Mouse (Mus musculus): ENCODE measurements around the gene Dll1.

Dll1 gene

DNA sequence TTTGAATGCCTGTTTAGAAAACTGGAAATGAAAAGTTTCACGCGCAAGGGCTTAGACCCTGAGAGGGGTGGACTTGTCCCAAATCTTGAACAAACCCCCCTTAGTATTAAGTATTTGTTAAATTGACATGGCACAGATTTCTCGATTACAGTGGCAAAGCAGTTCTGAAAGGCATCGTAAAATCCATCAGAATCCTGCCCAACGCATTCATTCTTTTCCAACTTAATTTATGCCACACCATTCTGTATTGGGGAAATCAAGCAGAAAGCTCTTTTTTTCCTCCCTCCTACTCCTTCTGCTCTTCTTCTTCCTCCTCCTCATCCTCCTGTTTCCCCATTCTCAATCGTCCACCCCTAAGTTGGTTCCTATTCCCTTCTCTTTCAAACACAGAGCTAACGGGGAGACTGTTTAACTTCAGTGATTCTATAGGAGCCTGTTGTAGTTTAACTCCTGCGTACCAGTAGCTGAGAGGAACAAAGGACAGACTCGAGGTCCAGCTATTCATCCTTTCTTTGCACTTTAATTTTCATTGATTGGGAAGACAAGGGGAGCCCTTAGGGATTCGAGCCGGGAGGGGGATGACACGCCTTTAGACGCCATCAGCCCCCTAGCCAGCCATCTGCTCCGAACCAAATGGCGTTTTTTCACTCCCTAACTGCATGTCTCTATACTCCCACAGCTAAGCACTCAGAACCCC lies 1.9 kb upstream of the Dll1 start:
- no peak for DNase-seq

DNA sequence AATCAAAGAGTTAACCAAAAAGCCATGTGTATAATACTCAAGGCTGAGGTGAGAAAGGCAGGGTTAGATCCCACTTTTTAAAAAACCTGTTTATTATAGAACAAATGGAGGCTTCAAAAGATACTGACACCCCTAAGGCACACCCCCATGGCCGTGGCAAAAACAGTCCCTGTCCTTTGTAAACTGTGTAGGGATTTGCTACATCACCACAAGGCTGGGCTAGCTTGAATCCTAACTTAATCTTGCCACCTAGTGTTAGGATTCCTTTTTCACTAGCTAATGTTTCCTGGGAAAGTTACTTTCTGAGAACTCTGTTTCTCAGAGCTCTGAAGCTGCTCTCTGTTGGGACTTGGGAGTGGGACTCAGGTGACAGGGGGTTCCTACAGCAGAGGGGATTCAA lies 1.2 kb upstream of the Dll1 start:
- no peak for DNase-seq

DNA sequence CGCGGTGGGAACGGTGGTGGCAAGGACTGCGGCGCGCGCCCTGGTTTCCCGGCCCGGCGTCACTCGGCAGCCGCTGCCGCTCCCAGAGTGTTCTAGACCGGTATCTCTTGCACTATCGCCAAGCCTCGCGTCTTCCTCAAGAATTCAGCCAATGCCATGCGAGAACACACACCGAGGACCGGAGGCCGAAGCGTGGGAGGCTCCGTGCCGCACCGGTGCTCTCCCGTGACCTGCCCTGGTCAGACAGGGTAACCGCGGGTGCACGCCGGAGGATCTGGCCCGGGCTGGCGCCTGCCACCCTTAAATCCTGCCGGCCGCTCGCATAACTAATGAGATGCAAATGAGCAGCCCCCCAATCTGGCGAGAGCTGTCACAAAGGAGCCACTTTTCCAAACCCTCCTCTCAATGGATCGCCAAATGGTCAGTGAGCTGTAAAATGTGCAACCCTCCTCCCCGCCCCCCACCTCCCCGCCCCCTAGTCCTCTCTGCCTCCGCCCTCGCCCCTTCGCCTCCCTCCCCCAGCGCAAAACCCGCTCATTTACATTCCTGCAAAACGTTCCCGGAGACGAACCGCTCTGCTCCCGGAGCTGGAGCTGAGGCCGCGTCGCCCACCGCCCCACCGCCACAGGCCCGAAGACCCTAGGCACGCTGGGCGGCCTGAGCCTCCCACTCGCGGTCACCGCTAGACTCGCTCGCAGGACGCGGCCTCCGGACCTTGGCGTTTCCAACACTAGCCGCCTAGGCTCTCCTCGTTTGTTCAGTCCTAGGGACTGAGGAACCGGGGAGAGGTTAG lies 775 bp downstream of the Dll1 start:
- peak; percentile 38 to 41 for DNase-seq

DNA sequence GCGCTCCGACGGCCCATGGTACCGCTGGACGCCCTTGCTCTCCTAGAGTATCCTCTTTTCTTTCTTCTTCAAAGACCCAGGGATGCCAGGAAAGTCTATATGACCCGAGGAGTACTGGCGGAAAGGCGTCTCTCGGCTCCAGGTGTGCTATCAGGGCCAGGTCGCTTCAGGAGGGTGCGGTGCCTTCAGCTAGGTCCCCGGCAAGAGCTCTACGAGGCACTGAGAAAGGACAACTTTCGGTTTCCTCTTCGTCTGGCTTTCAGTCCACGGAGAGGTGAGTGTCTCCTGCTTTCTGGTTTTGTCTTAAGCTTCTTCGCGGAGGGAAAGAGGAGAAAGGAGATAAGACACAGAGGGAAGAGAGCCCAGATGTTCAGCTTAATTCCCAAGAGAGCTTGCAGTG lies 1.4 kb downstream of the Dll1 start:
- no peak for DNase-seq

DNA sequence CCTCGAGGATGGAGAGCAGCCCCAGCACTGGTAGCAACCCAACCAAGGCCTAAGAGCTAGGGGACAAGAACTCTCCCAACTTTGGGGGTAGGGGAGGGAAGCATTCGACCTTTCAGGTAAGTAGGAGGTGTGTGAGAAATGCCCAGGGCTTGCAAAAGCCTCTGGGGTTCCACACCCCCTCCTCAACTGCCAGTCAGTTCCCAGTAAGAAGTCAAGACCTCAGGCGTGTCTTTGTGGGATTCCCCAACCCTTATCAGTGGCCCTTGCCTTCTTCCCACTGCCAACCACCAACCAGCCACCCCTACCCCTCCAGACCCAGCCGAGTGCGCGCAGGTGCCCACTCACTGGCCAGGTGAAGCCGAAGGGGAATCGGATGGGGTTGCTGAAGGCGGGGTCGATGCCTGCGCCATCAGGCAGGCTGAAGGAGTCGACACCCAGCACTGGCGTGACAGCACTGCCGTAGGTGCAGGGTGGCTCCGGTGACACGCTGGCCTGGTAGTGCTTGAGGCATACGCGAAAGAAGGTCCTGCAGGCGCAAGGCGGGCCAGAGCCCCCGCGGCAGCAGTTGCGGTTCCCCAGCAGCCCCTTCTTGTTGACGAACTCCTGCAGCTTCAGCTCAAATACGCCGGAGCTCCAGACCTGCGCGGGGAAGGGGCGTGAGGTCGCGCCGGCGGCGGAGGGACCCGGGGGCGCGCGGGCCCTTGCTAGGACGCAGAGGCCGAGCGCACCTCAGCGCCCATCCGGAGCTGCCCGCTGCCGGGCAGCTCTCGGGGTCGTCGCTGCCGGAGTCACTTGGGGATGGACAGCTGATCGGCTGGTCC lies 2.1 kb downstream of the Dll1 start:
- no peak for DNase-seq

DNA sequence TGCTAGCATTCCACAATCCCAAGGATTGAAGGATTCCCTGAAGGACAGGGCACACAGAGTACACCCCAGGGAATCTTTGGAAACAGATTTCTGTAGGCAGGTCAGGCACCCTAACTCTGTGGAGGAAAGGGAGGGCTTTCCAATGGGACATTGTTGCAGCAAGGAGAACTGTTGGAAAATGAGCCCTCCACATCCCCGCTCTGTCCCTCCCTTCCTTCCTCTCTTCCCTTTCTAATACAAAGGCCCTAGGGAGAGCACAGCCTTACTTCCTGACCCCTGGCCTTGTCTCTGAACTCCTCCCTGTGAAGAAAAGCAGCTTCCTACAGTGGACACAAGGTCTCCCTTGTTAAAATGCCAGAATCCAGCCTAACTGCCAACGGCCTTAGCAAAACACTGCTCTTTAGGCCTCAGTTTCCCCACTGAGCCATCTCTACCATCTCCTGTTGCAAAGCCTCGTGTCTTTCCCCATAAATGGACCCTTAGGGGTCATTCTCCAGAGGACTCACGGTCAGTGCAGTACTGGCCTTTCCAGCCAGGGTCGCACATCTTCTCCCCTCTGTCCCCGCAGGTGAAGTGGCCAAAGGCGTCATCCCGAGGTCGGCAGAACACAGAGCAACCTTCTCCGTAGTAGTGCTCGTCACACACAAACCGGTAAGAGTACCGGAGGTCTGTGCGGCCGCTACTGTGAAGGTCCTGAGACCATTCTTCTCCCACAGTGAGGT lies 3.6 kb downstream of the Dll1 start:
- no peak for DNase-seq

DNA sequence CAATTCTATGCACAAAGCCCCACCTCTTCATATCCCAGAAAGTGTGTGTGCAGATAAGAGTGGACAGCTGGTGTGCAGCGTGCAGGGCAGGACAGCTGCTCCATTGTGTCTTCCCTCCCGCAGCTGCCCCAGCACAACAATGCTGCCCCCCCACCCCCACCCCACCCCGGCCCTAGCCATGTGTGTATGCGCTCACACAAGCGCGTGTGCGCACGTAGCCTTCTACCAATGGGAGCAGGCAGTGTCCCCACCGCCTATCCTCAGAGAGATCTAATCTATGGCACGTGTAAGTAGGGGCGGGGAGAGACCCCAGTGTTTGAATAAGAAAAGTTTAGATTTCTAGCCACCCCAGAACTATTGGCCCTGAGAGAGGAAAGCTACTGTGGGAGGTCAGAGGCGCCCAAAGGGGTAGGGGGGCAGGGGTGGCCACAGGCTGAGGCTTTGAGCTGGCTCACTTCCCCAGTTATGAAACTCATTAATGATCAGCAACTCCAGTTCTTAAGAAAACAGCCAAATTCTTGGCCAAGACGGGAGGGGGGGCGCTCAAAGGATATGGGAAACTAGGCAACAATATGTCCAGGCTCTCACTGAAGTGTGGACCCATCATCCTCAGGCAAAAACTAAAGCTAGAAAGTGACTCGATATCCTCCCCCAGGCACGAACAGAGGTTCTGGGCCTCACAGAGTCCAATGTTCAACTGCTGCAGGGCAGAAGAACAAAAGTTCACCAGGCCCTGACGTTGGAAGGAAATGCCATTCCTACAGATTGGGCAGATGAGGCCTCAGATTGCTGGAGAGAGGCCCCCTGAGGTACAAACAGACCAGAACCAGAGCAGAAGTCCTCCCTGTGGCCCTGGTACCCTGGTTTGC lies 4.5 kb downstream of the Dll1 start:
- no peak for DNase-seq

DNA sequence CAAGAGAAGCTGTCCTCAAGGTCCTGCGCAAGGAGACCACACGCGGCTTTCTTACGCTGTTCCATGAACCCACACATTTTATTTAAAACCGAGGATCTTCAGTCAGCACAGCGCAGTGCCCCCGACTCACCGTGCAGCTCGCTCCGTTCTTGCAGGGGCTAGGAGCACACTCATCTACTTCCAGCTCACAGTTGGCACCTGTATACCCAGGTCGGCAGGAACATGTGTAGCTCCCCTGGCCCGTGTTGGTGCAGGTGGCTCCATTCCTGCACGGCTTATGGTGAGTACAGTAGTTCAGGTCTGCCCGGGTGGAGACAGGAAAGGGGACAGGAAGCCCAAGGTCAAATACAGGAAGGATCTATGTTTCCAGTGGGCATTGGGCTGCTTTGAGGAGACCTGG lies 6.3 kb downstream of the Dll1 start:
- DNase-seq: no peak

DNA sequence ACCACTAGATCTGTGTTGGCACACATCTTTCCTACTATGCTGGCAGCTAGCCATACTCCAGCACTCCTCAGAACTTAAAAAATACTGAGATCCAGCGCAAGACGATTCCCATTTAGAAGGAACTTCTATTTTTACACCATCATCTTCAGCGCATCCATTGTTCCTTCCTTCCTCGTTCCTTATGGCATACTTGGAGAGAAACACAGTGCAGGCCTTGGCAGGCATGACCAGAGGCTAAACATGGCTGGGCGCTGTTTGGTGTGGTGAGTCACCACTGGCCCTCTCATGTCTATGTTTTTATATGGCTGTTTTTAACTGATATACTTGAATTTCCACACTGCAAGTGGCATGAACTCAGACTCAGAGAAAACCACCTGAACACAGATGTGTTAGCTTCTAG lies 11.0 kb downstream of the Dll1 start:
- no peak for DNase-seq

DNA sequence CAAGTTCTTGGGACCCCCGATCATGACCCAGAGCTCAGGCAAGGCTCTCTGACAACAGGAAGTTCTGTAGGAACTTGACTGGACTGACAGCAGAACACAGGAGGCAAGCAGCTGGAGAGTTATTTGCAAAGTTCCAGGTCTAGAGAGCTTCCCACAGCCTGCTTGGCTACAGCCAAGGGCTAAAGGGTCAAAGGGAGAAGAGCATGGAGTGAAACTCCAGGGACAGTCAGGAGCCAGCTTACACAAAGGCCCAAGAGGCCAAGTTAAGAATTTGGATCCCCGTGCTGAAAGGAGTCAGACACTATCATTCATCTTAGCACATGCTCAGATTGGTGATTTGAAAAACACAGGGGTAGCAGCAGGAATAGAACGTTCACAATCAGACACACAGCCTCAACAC lies 13.0 kb downstream of the Dll1 start:
- DNase-seq: no peak

DNA sequence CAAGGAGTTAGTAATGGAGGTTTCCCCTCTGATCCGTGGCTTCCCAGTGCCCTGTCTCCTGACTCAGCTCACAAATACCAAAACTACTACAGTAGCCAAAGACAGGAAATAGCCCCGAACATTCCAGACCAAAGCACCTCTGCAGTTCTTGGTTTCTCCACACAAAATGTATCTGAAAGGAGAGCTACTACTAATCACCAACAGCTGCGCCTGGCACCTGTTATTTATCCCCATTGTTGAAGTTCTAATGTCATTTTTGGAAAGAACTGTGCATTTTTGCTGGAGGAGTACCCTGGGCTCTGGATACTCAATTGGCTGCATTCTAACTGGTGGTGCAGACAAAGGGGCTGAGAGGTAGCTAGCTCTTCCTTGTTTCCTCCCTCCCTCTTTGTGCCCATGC lies 19.6 kb downstream of the Dll1 start:
- DNase-seq: no peak

DNA sequence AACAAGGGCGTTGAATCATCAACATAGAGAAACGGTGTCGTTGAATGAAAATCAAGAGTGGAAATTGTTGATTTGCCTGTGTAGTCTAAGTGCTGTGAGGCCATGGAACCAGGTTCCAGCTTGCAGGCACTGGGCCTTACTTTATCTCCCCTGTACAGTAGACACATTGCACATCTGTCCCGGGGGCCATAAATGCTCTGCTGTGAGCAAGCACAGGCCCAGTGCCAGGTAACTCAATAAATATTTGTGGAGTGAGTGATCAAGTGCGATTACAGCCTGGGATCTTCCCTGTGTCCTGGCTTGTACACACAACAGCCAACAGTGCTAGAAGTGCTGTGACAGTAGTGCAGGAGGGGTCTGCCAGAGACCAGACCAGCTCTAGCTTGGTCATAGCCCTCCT lies 20.1 kb downstream of the Dll1 start:
- DNase-seq: no peak

DNA sequence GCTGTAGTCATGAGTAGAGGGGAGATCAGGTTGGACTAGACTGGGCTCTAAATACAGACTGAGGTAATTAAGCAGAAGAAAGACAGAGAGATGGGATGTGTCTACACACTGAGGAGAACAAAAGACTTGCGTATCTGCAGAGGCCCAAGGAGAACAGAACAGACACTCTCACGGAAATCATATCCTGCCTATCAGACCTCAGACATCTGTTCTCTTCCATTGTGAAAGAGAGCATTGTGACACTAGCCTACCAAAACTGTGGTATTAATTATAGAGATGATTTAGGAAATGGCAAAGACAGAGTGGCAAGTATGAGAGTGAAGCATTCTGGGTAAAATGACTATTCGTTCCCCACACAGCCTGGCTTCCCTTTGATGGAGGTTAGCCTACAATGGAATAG lies 21.6 kb downstream of the Dll1 start:
- DNase-seq: no peak

DNA sequence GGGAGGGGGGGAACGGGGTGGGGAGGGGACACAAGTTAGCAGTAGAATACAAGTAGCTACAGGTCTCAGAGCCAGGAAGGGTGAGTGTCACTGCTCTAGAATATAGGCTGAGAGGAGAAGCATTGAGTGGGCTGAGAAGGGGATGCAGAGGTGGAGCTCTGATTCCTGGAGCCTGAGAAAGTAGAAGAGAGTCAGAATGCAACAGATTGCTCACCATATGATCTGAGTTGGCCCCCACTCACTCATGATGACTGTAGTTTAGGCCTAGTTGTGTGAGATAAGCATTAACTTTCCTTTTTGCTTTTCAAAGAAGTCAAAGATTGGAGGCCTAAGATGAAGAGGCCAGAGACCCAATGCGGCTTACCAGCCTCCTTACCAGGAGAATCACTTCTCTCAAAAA lies 22.7 kb downstream of the Dll1 start:
- no peak for DNase-seq

DNA sequence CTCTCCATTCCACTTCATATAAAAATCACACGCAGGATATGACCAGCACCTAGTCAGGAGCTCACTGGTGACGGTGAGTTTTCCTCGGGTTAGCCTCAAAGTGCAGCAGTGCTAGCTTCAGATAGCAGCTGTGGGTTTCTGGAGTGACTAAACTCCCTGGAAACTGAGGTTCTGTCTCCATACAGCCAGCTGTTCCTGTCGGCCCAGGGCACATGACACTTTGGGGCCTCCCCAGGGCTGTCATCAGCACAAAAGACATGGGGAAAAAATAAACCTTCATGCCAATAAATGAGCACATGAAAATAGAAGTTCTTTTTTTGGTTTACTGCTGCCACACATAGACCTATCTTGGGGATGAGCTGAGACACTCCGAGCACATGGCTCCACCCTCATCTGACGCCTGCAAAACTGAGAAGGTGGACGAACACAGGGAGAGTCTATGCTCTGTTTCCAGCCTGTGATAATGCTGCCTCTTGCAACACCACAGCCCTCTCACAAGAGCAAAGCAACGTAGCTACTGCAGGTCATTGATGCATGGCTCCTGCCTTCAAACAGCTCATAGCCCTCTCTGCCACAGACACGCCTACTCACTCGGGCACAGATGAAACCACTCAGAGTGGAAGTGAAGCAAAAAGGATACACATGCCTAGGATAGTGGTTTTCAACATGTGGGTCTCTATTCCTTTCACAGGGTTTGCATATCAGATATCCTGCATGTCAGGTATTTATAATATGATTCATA lies 23.6 kb downstream of the Dll1 start:
- DNase-seq: no peak

DNA sequence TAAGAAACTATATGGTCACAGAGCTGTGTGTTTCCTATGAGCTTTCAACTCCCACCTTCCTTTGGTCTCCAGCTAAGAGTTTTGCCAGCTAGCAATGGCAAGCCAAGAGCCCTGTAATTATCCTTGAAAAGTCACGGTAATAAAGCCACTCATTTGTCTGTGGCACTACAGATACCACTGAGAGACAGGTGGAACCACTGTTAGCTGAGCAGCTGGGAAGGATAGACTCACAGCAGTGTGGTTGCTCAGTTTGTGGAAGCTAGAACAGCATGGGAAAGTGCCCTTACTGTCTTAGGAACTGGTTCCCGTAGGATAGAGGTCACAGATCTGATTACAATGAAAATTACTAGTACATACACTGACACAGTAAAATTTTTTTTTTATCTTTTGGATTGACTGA lies 26.5 kb downstream of the Dll1 start:
- DNase-seq: no peak

DNA sequence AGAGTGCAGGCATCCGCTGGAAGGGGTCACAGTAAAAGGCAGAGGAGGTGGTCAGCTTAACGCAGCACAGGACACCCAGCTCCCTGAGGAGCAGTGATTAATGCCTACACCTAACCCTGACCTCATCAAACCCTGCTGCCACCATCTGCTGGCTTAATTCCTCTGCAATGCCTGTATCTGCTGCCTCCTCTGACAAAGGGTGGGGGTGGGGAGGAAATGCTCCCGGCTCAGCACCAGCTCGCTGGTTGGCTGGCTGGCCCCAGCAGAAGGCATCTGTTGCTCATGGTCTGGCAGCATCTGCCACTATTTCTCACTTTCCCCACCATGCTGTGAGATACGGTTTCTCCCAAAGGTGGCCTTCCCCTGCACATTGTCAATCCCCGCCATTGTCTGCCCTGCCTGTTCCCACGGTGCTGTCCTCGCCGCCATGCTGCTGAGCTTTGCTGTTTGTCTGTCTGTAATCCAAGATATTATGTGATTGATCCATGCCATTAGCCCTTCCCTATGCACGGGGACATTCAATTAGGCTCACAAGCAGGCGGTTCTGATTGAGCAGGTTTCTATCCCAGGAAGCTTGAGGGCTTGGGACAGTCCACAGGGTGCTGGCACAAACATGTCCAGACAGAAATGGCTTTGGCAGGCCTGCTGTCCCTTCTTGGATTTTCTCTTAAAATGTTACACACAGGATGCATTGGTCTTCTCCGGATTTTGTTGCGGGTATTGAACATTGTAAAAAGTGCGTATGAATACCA lies 33.4 kb downstream of the Dll1 start:
- DNase-seq: peak; percentile 49 to 59

DNA sequence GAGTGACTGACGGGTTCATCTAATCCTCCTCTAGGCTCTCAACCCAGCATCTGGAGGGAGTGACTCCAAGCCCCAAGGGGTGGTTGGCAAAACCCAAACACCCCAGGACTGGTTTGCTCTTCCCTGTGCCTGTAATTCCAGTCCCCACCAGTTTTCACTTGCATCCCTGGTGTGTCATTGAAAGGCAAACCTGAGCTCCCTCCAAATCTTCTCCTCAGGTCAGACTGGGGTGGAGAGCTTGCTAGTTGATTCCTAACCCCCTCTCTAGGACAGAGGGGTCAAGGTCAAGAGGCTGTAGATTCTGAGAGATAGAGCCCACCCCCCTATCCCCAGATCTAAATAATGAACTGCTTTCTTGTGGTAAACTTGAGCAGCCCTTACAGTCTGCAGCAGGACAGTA lies 38.8 kb downstream of the Dll1 start:
- DNase-seq: no peak

DNA sequence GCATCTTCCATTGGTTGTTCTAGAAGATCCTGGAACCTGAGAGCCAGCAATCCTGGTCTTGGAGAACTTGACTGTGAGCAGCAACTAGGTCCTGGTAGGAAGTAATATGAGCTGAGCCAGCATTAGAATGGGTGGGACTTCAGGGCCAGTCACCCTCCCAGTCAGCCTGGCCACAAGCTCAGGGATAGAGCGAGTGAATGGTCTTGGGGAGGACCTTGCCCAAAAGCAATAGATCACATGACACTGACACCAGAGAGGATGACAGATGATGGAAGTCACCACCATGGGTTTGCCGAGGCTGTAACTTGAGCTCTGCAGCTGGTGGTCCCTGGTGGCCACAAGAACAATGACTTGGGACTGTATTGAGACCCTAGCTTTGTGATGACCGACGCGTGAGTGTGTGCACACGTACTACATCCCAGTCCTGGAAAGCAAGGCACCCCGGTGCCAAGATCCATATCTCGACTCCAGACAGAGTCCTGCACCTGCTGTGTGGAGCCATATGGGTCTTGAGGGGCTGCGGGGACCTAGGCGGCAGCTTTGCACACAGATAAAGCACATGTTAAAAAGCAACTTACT lies 46.8 kb downstream of the Dll1 start:
- no peak for DNase-seq

DNA sequence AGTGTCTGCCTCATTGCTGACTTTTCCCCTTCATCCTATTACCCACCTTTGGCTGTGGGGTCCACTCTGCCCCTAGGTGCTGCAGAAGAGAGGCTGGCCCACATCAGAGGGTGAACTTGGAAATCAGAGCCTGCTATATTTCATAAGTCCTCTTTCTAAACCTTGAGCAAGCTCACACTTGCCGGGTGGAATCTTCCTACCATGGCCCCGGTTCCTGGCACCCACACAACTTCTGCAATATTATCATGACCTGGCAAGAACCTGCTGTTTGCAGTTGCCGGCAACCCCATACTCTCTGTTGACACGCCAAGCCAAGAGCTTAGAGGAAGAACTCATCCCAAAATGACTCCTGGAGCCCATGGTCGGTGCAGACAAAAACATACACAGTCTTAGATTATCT lies 49.6 kb downstream of the Dll1 start:
- DNase-seq: no peak

Data from cerebellum, postnatal 36 days (tissue).